Mouse (Mus musculus) adrenal gland, postnatal 14 days (tissue): ENCODE results near the gene Rbm20. TPM values are rescaled to one million over a fixed set of nuclear protein-coding genes. Genes with fewer than 3 reads are reported as not detected.

Experiments
- DNase-seq: peaks from one replicate; pipeline ENCODE4 v3.0.0; 2021; ENCODE audit warnings: mixed read lengths
- total RNA-seq: library from RNA; stranded (reverse); gene quantifications from 2 replicates; pipeline ENCODE4 v1.2.3, GENCODE M21; 2021

Rbm20 gene
- total RNA-seq, 1 experiment from 2014 or later, result 1.3 TPM

DNA sequence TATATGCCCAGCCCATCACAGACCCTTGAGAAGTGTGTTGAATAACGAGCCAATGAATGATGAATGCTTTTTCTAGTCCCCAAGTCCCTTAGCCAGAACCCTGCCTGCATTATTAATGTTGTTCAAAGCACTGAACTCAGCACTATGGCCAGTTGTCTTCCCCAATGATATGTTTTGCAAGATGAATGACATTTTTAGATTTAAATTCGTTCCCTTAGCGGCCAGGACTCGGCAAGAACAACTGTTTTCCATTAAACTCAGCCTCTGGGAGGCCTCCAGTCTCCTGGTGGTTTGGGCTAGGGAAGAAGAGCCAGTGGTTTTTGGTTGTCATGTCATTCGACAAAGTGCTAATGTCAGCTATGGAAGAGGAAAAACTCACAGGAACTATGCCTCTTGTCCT is 204.7 kb downstream of the Rbm20 start:
- DNase-seq, result no peak

- no peak for DNase-seq
These were observed 208.3 kb downstream of the Rbm20 start for GRCm38 (mm10) chr19:53885450-53885849.

GRCm38 (mm10) chr19:53886576-53887370 is 209.7 kb downstream of the Rbm20 start:
- no peak for DNase-seq

DNA sequence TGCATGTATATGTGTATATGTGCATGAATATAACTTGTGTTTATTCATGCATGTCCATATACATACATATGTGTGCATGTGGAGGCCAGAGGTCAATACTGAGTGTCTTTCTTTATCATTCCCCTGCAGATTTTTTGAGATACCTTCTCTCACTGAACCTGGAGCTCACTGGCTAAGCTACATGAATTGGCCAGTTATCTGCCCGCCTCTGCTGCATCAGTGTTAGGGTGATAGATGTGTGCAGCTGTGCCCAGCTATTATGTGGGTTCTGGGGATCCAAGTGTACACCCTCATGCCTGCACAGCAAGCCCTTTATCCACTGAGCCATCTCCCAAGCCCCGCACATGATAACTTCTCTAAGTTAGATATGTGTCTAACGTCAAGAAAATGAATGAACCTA is 210.7 kb downstream of the Rbm20 start:
- no peak for DNase-seq

GRCm38 (mm10) chr19:53888331-53888730 is 211.2 kb downstream of the Rbm20 start:
- DNase-seq, result no peak

DNA sequence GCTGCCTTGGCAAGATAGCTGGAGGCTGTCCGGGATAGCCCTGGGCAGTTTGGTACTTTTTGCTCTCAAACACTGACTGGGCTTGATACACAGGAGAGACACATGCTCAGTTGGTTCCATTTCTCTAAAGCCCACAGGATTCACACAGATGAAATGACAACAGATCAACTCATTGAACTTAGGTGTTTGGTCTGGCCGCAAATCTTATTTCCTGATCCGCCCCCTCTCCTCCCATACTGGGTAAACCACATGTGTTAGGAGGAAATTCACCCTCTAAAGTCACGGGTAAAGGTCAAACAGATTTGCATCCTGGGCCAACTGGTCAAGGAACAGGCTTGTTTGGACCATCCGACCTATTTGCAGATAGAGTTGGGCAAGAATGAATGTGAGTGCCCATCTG is 212.4 kb downstream of the Rbm20 start:
- no peak for DNase-seq

DNA sequence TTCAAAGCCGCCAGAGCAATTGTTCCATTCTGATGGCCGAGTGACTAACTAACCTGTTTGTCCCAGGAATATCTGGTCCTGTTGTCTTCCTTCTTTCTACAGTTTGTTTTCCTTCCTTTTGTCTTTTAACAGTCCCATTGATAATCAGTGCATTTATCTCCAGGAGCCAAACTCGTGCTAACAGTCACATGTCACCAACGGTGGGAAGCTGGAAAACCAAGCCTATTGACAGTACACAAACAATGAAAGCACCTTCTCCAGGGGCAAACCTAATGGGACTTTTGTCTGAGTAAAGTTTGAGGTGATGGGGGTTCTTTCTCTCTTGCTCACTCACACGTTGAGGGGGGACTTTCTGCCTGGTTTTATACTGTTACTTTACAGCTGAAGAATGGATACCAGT is 213.2 kb downstream of the Rbm20 start:
- no peak for DNase-seq

GRCm38 (mm10) chr19:53890781-53891251 is 213.7 kb downstream of the Rbm20 start:
- peak; percentile 60 for DNase-seq

DNA sequence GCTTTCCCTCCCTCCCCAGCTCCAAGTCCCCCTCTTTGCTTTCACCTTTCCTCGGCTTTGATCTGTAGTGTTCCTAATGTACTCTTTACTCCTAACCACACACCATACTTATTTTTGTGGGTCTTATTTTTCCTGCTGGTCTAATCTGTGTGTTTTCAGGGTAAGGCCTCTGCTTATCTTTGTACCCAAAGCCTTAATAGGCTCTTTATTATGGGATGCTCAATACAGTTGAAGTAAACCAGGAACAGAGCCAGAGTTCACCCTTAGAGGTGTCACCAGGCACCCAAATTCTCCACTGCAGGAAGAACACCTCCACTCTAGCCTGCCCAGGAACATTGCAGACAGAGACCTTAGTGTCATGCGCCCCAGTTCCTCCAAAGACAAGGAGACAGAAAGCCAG is 214.5 kb downstream of the Rbm20 start:
- no peak for DNase-seq

- no peak for DNase-seq
These were observed 215.0 kb downstream of the Rbm20 start, which contains the start of gene Pdcd4 for GRCm38 (mm10) chr19:53892061-53892460. Gene Pdcd4 (plus strand): TSS chr19:53892231.

GRCm38 (mm10) chr19:53892838-53893359 is 215.8 kb downstream of the Rbm20 start:
- no peak for DNase-seq

GRCm38 (mm10) chr19:53893711-53894171 is 216.6 kb downstream of the Rbm20 start:
- no peak for DNase-seq

GRCm38 (mm10) chr19:53894538-53895121 is 217.5 kb downstream of the Rbm20 start:
- DNase-seq, result no peak

- no peak for DNase-seq
These were observed 220.9 kb downstream of the Rbm20 start for GRCm38 (mm10) chr19:53898046-53898445.

- peak; percentile 36 for DNase-seq
These were observed 221.4 kb downstream of the Rbm20 start for GRCm38 (mm10) chr19:53898498-53898897.

DNA sequence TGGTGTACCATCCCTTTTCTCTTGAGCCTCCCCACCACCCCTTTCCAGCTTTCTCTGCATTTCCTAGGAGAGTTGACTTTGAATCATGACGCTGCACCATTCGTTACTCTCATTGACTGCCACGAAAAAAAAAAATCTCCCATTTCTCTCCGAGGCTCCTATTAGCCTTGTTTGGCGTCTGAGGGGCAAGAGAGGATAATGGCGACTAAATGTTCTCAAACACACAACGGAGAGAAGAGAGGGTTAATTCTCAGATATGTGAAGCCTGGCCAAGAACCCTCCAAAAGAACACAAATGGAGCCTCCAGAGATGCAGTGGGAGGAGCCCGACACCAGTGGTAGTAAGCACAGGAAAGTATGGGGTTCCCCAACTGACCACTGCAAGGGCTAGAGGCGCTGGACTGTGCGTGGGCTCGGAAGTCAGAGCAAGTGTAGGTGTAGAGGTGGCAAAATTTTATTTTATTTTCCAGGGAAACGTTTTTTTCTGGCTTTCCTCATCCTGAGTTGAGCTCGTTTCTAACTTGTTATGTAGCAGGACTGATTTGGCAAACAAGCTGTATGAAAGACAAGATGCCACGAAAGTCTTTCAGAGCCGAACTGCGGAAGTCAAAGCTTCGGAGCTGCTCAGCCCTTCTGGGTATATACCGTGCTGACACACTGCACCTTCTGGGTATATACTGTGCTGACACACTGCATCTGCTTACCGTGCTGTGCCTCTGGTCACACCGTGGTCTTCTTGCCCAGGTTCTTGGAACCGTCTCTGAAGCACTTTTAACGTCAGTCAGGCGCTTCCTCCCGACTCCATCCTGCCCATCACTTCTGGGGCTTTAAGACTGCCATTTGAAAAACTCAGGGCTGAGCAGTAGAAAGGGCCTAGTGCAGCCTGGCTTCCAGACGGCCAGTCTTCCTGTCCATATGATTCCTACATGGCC is 222.1 kb downstream of the Rbm20 start:
- DNase-seq, result no peak

GRCm38 (mm10) chr19:53899941-53900610 is 223.0 kb downstream of the Rbm20 start:
- DNase-seq, result no peak

DNA sequence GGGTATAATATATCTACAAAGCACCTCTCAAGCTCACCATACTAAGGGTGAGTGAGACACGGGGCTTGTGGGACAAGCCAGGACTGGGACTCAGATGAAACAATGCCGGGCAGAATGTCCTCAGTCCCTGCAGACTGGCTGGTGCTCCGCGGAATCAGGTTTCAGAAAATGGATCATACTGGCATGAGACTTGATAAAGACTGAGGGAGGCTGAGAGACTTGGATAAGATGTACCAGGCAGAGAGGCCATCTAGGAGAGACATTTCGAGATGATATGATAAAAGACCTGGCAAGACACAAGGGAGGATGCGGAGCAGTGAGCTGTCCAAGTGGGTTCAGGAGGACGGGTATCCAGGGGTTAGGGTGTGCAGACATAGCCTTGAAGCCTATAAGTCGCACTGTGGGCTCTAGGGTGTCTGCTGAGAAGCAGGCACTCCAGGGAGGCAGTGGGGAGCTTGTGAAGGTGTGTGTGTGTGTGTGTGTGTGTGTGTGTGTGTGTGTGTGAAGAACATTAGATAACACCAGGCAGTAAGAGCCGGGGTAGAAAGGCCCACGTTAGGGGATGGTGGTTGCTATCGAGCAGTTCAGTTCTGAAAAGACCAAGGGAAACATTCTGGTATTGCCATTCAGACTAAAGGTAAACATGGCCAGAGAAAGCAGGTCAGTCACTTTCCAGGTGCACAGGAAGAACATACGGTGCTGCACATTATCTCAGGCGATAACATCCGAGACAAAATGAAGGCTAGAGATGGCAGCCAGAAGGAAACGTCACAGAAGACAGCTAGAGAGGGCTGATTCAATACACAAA is 225.0 kb downstream of the Rbm20 start:
- no peak for DNase-seq

DNA sequence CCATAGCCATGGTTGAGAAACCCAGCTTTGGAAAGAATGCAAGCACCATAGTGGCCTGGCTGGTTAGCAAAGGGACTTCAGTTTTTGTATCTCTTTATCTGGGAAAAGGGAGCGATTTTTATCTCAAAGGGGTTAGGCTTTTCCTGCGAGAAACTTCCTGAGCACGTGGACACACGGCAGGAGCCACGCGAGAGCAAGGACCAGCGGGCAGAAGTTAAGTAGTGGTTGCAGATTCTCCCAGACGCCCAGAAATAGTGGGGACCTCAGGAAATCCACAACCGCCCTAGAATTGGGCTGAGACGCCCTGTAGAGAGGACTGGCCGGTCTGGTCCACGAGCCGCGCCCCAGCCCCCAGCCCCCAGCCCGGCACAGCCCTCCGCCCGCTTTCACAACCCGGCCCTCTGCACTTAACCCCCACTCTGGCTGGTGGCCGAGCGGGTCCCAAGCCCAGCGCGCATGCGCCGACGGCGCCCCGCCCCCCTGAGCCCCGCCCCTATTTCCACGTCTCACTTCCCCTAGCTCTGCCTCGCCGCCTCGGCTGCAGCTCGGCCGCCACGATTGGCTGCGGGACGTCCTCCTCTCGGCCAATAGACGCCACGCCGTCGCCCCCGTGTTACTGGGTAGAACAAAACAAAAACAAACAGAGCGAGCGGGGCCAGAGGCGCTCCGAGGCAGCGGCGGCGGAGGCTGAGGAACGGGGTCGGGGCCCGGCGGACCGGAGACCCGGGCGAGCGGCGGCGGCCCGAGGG is 225.8 kb downstream of the Rbm20 start:
- peak; percentile 98 for DNase-seq
